Mouse (Mus musculus): ENCODE data around the gene Gm29094. TPM values are rescaled to one million over a fixed set of nuclear protein-coding genes. Genes with fewer than 3 reads are reported as not detected.
"Not testable (repeated sequence)": the region's sequence is repeated elsewhere in the genome, so short reads cannot be mapped to it uniquely, and the experiment has no call there.

Gene Gm29094
- total and polyA plus RNA-seq, 2 experiments from 2014 or later, result not detected

GRCm38 (mm10) chr9:89208939-89209338 is 9.8 kb downstream of the Gm29094 start:
- not testable (repeated sequence) for H3K4me3 ChIP-seq (ENCODE audit: low read depth, low read length); H3K4me2 ChIP-seq (ENCODE audit: low read depth, low read length, poor library complexity, severe bottlenecking); H3K4me1 ChIP-seq (ENCODE audit: insufficient read depth, low read length); H3K9ac ChIP-seq (replicated peaks; ENCODE audit: low read length, poor library complexity, severe bottlenecking); DNase-seq (ENCODE audit: low spot score); H3K9me3 ChIP-seq (ENCODE audit: low read length); ATAC-seq (ENCODE audit: low FRiP score); H3K36me3 ChIP-seq (ENCODE audit: insufficient read depth, low read length); H3K27me3 ChIP-seq (ENCODE audit: insufficient read depth, low read length); H3K27ac ChIP-seq (ENCODE audit: low read depth, low read length)
- 69% methylated on average over 1 of the region's 1 CpGs for WGBS

- H3K9me3 ChIP-seq (ENCODE audit: low read length); H3K27me3 ChIP-seq (ENCODE audit: insufficient read depth, low read length); H3K4me1 ChIP-seq (ENCODE audit: insufficient read depth, low read length); H3K9ac ChIP-seq (replicated peaks; ENCODE audit: low read length, poor library complexity, severe bottlenecking); H3K36me3 ChIP-seq (ENCODE audit: insufficient read depth, low read length): not testable (repeated sequence)
- peak; percentile 48 for TF ChIP-seq CTCF (IDR thresholded peaks at IDR 0.05)
- ATAC-seq (ENCODE audit: low FRiP score) (peak; percentile 85), DNase-seq (ENCODE audit: low spot score) (peak; percentile 32)
- WGBS, result 27% methylated on average over 8 of the region's 12 CpGs
- Histone ChIP-seq H3K4me3 (ENCODE audit: low read depth, low read length) (peak within 1 kb of the TSS; percentile 28), H3K4me2 (ENCODE audit: low read depth, low read length, poor library complexity, severe bottlenecking) (peak within 1 kb of the TSS; percentile 34), H3K27ac (ENCODE audit: low read depth, low read length) (peak within 1 kb of the TSS; percentile 62)
Measured at GRCm38 (mm10) chr9:89210353-89211064, 11.3 kb downstream of the Gm29094 start, which contains the start of gene Mthfs. Gene Mthfs, plus strand, starts transcription at chr9:89210676.

GRCm38 (mm10) chr9:89211065-89211858 is 12.1 kb downstream of the Gm29094 start:
- H3K4me3 ChIP-seq (ENCODE audit: low read depth, low read length), result peak overlapping the region; percentile 28
- not testable (repeated sequence) for H3K27me3 ChIP-seq (ENCODE audit: insufficient read depth, low read length); H3K9me3 ChIP-seq (ENCODE audit: low read length); H3K9ac ChIP-seq (replicated peaks; ENCODE audit: low read length, poor library complexity, severe bottlenecking); H3K4me1 ChIP-seq (ENCODE audit: insufficient read depth, low read length); H3K27ac ChIP-seq (ENCODE audit: low read depth, low read length); H3K36me3 ChIP-seq (ENCODE audit: insufficient read depth, low read length)
- ATAC-seq (ENCODE audit: low FRiP score) (peak; percentile 93), DNase-seq (ENCODE audit: low spot score) (peak; percentile 2)
- 9% methylated on average over 14 of the region's 44 CpGs for WGBS
- H3K4me2 ChIP-seq (ENCODE audit: low read depth, low read length, poor library complexity, severe bottlenecking), result peak overlapping the region; percentile 32; the same call in 1 of the 2 replicates

- H3K36me3 ChIP-seq (ENCODE audit: insufficient read depth, low read length); ATAC-seq (ENCODE audit: low FRiP score); H3K4me3 ChIP-seq (ENCODE audit: low read depth, low read length); H3K27me3 ChIP-seq (ENCODE audit: insufficient read depth, low read length); H3K9ac ChIP-seq (replicated peaks; ENCODE audit: low read length, poor library complexity, severe bottlenecking); DNase-seq (ENCODE audit: low spot score); H3K27ac ChIP-seq (ENCODE audit: low read depth, low read length); H3K4me2 ChIP-seq (ENCODE audit: low read depth, low read length, poor library complexity, severe bottlenecking); H3K4me1 ChIP-seq (ENCODE audit: insufficient read depth, low read length); H3K9me3 ChIP-seq (ENCODE audit: low read length): not testable (repeated sequence)
- TF ChIP-seq CTCF (IDR thresholded peaks at IDR 0.05), result peak; percentile 33
- 70% methylated on average over 1 of the region's 1 CpGs for WGBS
Measured at GRCm38 (mm10) chr9:89212428-89212827, 13.2 kb downstream of the Gm29094 start.

GRCm38 (mm10) chr9:89218174-89218573 is 19.0 kb downstream of the Gm29094 start:
- H3K27me3 ChIP-seq (ENCODE audit: insufficient read depth, low read length); H3K9ac ChIP-seq (replicated peaks; ENCODE audit: low read length, poor library complexity, severe bottlenecking); H3K4me2 ChIP-seq (ENCODE audit: low read depth, low read length, poor library complexity, severe bottlenecking); DNase-seq (ENCODE audit: low spot score); ATAC-seq (ENCODE audit: low FRiP score); H3K36me3 ChIP-seq (ENCODE audit: insufficient read depth, low read length); H3K4me3 ChIP-seq (ENCODE audit: low read depth, low read length); H3K9me3 ChIP-seq (ENCODE audit: low read length); H3K4me1 ChIP-seq (ENCODE audit: insufficient read depth, low read length); H3K27ac ChIP-seq (ENCODE audit: low read depth, low read length): not testable (repeated sequence)
- WGBS, result 83% methylated on average over 4 of the region's 4 CpGs

- not testable (repeated sequence) for ATAC-seq (ENCODE audit: low FRiP score); H3K4me3 ChIP-seq (ENCODE audit: low read depth, low read length)
- 91% methylated on average over 3 of the region's 4 CpGs for WGBS
Measured at GRCm38 (mm10) chr9:89219668-89220067, 20.5 kb downstream of the Gm29094 start.

GRCm38 (mm10) chr9:89220704-89221287 is 21.6 kb downstream of the Gm29094 start:
- WGBS, result 91% methylated on average over 6 of the region's 6 CpGs
- H3K27ac ChIP-seq (ENCODE audit: low read depth, low read length); H3K9ac ChIP-seq (replicated peaks; ENCODE audit: low read length, poor library complexity, severe bottlenecking); H3K4me3 ChIP-seq (ENCODE audit: low read depth, low read length); ATAC-seq (ENCODE audit: low FRiP score); DNase-seq (ENCODE audit: low spot score); H3K4me1 ChIP-seq (ENCODE audit: insufficient read depth, low read length); H3K9me3 ChIP-seq (ENCODE audit: low read length); H3K27me3 ChIP-seq (ENCODE audit: insufficient read depth, low read length); H3K4me2 ChIP-seq (ENCODE audit: low read depth, low read length, poor library complexity, severe bottlenecking); H3K36me3 ChIP-seq (ENCODE audit: insufficient read depth, low read length): not testable (repeated sequence)

More at GRCm38 (mm10) chr9:89219668-89220067, 20.5 kb downstream of the Gm29094 start:
- H3K4me2 ChIP-seq (ENCODE audit: low read depth, low read length, poor library complexity, severe bottlenecking); H3K9ac ChIP-seq (replicated peaks; ENCODE audit: low read length, poor library complexity, severe bottlenecking); DNase-seq (ENCODE audit: low spot score); H3K4me1 ChIP-seq (ENCODE audit: insufficient read depth, low read length); H3K9me3 ChIP-seq (ENCODE audit: low read length); H3K27ac ChIP-seq (ENCODE audit: low read depth, low read length); H3K36me3 ChIP-seq (ENCODE audit: insufficient read depth, low read length); H3K27me3 ChIP-seq (ENCODE audit: insufficient read depth, low read length): not testable (repeated sequence)

Measured in midbrain, postnatal 0 days (tissue).